Mouse (Mus musculus) urinary bladder, postnatal 10 days (tissue): ENCODE results near the gene Homer3.

Experiments
- DNase-seq: peaks from one replicate; pipeline ENCODE4 v3.0.0; 2022; ENCODE audit warnings: low spot score

The Homer3 gene

DNA sequence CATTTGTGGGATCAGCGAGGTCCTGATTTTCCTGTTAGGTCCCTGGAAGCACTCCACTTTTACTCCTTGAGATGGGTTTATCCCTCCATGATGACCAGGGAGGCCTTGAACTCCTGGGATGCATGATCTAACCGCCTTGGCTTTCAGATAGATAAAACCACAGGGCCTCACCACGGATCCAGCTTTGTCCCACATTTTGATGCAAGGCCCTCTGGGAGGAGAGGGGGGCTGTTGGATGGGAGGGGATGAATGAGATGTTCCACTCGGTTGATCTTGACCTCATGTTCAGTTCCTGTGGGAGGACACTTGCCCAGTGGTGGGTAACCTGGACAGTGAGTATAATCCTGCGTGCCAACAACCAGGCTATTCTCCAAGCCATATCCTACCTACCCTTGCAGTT, 1.8 kb downstream of the Homer3 start:
- no peak for DNase-seq

DNA sequence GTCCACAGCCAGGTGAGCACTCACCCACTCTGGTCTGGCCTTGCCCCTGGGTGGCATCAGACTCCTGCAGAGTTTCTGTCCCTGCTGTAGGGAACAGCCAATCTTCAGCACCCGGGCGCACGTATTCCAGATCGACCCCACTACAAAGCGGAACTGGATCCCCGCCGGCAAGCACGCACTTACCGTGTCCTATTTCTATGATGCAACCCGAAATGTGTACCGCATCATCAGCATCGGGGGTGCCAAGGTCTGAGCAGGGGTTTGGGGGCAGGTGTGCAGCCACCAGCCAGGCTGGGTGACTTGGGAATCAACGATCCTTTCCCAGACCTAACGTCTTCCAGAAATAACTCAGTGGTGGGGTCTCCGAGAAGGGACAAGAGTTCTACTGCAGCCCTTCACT, 2.7 kb downstream of the Homer3 start:
- no peak for DNase-seq

DNA sequence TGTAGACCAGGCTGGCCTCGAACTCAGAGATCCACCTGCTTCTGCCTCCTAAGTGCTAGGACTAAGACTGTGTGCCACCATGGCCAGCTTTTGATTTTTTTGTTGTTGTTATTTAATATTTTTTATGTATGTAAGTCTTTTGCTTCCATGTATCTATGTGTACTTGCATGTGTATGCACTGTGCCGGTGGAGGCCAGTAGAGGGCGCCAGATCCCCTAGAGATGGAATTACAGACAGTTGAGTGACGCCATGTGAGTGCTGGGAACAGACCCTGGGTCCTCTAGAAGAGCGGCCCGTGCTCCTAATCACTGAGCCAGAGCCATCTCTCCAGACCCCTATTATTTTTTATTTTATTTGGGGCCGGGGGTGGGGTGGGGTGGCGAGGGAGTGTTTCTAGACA, 4.1 kb downstream of the Homer3 start:
- DNase-seq: no peak

DNA sequence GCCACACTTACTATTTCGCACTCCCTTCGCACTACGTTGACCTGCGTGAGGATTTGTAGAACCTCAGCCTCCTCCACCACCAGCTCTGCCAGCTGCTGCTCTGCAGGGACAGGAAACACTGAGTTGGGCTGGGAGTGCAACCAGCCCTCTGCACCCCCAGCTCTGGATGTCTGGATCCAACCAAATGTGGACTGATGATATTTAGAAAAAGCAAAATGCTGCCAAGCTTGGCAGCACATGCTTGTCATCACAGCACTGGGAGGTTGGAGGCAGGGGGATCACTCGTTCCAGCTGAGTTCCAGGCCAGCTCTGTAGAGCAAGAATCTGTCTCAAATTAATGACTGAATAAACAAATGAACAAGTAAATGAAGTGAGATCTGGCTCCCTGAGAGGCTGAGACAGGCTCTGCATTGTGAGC, 11.4 kb downstream of the Homer3 start:
- no peak for DNase-seq

DNA sequence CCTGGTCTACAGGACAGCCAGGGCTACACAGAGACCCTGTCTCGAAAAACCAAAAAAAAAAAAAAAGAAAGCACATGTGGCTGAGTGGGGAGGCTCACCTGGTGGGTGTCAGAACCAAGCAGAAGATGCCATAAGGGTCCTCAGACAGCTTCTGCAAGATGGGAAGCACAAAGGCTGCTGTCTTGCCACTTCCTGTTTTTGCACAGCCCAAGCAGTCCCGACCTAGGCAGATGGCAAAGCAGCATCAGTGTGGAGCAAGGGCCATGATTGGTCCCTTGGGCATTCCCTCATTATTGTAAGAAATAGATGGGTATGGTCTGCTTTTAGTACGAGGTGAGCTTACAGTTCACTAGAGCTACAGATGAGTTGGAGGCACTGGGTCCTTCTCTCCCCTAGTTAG, 18.3 kb downstream of the Homer3 start:
- DNase-seq: no peak

DNA sequence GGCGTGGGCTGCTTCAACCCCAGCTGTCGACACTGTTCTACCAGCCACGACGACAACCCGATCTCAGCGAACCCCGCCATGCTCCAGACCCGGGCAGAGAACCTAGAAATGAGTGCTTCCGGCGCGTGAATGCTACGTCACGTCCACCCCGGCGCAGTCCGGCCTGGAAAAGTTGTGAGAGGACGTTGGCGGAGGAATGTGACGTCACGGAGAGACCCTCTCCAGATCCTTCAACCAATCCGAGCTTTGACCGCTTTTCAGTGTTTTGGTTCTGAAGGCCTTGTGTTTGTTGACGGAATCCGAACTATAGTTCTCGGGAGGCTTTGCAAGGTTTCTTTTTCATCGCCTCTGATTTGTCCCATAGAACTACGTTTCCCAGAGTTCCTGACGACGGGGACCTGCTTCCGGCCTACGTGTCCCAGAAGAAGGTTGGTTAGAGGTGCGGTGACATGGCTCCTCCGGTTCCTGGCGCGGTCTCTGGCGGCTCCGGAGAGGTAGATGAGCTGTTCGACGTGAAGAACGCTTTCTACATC, 19.8 kb downstream of the Homer3 start, which contains the start of the genes Ddx49 and Cope:
Gene Ddx49, minus strand, starts transcription at position 132 of the 533 bp plus-strand sequence.
Gene Cope, plus strand, starts transcription at position 161 of the 533 bp plus-strand sequence.
- DNase-seq: peak; percentile 84

DNA sequence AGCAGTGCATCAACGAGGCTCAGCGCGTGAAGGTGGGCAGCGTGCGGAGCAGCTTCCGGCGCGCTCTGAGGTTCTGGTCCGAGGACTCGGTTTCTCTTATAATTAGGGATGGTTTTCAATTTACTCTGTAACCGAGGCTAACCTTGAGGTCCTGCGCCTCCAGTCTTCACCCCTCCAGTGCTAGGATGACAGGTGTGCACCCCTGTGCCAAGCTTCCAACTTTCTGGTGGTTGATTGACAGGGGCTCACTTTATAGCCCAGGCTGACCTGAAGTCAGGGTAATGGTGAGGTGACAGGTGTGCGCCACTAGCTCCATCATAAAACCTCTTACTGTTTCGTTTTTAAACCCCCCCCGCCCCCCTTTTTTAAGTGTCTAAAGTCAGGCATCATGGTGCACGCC, 20.3 kb downstream of the Homer3 start:
- DNase-seq: no peak

DNA sequence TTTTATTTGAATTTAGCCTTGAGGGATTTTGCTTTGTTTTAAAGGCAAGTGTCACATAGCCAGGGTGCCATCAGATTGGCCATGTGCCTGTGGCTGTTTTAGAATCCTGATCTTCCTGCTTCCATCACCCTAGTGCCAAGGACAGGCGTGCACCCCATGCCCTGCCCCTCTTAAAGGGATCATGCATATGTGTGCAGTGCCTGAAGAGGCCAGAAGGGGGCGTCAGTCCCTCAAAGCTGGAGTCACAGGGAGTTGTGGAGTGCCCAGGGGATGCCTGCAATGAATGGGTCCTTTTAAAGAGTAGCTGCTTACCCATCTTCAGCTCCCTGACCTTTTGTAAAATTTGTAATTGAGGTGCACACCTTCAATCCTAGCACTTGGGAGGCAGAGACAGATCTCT, 26.7 kb downstream of the Homer3 start:
- no peak for DNase-seq

DNA sequence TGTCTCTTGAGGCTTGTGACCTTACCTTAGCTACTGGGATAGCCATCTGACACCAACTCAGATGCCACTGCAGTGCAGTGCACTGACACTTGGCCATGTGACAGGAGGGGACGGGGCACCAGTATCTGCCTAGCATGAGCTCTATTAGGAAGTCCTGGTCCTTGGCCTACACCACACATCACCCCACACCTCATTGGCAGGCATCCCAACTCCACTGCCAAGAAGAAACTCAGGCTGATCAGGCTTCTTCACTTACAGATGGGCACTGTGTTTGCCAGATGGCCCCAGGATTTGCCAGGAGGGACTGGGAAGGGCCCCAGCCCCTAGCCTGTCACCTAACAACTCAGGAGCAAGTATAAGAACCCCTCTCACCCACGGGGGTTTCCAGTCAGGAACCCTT, 30.8 kb downstream of the Homer3 start:
- DNase-seq: no peak

DNA sequence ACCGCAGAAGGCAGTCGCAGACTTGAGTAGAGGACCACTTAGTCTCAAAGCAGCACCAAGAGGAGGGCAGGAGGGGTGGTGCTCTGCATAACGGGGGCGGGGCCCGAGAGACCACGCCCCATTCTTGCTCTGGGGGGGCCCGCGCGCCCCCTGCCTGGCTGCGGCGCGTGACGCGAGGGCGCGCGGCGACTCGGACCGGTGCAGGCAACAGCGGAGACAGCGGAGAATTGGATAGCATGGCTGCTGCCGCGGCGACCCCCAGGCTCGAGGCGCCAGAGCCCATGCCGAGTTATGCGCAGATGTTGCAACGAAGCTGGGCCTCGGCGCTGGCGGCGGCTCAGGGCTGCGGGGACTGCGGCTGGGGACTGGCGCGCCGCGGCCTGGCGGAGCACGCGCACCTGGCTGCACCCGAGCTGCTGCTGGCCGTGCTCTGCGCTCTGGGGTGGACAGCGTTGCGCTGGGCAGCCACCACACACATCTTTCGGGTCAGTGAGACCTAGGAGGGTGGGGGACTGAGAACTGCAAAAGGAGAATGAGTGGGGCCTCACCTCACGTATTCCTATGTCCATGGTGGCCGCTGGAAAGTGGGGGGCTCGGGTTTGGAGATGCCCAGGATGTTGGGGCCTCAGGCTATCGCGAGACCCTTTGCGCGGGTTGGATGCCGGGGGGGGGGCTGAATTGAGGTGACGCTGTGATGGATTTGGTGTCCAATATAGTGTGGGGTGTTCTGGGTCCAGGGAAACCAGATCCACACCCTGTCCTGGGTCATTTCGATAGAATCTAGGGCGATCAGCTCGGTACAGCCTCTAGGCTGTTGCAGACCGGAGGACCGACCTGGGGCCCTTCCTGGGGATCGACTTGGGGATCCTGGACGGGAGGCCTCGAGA, 33.2 kb downstream of the Homer3 start, which contains the start of gene Cers1:
Gene Cers1, plus strand, starts transcription at position 152 of the 887 bp plus-strand sequence.
- no peak for DNase-seq

DNA sequence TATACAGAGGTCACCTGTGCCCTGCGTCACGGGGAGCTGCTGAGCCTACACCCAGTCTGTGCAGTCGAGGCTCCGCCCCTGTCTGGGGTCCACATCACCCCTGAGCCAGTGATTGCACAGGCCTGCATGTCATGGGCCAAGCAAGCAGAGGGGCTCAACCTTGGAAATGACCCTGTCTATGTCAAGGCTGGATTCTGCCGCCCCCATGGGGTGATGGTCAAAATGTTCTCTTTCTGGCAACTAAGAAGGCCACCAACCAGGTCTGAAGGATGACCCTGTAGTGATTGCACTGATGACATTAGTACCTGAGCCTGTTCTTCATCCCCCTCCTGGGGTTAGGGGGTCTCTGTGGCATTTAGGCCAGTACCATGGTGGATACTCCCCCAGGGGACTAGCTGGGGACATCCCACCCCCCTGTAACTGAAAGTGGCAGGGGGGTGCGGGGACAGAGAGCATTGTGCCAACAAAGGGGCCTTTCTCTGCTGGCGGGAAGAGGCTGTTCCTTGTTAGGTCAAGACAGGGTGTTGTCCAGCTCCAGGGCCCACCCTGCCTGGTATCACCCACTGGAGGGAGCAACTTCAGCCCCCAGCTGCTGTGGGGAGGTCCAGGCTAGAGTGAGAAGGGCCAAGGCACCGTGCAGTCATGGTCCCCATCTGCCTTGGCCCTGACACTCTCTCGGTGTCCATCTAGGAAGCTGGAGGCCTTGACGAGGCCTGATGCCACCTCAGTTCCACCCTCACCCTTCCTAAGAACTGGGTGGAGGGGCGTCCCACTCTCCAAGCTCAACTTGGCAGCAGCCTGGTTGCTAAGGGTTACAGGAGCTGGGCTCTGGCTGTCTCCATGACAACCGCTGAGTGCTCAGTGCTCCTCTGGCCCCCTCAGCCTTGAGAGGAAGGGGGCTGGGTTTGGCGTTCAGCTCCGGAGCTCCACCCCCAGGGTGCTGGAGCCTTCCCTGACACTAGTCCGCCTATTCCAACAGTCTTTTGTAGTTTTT, 34.2 kb downstream of the Homer3 start:
- DNase-seq: no peak

DNA sequence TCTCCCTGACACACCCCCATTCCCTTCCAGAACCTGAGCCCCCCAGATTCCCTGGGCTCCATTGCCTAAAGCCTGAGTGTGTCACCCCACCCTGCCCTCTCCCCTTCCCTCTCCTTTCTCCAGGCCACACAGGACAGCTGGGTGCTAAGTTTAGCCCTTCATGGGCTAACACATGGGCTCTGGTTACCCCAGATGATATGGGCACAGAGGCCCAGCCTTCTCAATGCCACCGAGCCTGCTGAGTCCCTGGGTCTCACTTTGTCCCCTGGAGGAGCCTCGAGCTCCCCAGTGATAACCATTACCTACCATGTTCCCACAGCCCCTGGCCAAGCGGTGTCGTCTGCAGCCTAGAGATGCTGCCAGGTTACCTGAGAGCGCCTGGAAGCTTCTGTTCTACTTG, 35.2 kb downstream of the Homer3 start:
- DNase-seq: no peak

DNA sequence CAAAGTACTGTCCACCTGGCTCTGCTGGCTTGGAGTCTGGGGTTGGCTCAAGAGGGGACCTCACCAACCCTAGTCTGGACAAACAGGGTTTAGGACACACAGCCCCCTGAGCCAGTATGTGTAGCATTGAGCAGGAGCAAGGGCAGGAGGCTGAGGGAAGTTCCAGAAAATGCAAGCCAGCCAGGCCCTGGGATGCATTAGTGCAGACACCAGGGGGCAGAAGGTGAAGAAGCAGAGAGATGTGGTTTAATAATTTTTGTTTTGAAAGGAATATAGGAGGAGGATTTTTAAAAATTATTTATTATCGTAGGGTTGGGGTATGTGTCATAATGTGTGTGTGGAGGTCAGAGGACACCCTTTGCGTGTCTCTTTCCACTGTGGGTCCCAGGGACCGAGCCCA, 41.1 kb downstream of the Homer3 start:
- no peak for DNase-seq

DNA sequence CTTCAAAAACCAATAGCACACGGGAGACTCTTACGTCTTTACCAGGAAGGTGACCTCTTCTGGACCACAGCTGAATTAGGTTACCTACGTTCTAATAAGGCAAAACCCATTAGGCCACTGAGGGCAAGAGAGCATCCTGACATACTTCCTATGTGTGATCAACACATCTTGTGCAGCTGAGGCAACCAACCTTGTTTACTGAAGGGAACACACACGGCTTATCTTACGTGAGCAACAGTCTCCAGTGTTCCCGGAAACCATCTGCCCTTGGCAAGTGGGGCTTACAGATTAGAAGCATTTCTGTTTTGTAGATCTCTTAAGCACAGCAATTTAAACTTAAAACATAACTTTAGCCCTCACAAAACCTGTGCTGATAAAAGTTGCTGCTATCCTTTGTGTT, 44.9 kb downstream of the Homer3 start:
- no peak for DNase-seq

DNA sequence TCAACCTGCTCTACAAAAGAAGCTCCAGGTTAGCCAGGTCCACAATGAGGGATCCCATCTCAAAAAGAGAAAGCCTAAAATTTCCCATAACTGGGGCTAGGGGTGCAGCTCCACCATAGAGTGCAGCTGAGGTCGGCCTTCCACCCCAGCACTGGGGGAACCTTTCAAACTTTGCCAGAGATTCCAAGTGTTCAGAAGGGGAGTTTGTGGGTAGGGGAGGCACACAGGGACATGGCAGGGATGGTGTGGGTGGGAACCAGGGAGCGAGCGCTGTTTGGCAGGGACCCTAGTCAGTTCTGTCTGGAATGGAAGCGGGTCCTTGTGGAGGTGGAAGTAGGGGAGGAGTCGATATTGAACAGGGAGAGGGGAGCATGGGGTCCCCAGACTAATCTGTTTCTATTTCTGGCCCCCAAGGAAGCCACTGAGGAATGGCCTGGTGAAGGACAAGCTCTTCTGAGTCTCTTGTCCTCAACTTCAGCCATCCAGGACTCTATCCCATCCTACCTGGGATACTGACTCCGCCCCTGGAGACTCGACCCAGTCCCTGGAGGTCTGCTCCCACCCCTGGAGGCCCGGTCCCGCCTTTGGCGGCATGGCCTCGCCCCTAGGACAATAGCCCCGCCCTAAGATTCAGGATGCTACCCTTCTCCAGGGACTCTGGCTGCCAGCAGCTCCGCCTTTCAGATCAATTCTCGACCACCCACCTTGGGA, 46.7 kb downstream of the Homer3 start, which contains the start of gene Gdf1:
Gene Gdf1, plus strand, starts transcription at position 694 of the 711 bp plus-strand sequence.
- DNase-seq: no peak

DNA sequence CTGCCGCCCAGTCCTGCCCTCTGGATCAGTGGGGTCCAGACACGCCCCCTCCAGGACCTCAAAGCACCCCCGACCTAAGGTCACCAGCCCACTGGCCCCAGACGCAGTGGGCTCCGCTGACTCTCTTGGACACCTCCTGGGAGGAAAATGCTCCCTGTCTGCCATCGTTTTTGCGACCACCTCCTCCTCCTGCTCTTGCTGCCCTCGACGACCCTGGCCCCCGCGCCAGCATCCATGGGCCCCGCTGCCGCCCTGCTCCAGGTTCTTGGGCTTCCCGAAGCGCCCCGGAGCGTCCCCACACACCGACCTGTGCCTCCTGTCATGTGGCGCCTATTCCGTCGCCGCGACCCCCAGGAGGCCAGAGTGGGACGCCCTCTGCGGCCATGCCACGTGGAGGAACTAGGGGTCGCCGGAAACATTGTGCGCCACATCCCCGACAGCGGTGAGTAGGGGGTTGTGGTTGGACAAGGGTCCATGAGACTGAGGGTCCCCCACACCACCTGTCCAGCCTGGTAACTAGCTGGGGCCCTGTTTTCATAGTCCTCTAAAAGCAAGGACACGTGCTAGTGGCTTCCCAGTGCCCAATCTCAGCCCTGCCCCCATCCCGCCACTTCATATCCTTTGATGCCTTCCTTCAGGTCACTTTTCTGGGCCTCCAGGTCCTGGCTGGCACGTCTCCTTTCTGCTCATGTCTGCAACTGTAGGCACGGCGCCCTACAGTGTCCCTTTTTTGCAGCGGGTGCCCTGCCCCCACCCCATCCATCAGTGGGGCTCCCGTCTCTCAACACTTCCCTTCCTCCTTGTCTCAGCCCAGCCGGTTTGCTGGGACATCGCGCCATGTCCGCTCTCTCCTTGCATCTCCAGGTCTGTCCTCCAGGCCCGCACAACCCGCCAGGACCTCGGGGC, 47.5 kb downstream of the Homer3 start:
- no peak for DNase-seq

DNA sequence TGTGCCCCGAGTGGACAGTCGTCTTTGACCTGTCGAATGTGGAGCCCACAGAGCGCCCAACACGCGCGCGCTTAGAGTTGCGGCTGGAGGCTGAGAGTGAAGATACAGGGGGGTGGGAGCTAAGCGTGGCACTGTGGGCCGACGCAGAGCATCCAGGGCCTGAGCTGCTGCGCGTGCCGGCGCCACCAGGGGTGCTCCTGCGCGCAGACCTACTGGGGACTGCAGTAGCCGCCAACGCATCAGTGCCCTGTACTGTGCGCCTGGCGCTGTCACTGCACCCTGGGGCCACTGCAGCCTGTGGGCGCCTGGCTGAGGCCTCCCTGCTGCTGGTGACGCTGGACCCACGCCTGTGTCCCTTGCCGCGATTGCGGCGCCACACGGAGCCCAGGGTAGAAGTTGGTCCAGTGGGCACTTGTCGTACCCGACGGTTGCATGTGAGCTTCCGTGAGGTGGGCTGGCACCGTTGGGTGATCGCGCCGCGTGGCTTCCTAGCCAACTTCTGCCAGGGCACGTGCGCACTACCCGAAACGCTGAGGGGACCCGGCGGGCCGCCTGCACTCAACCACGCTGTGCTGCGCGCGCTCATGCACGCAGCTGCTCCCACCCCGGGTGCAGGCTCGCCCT, 48.2 kb downstream of the Homer3 start:
- DNase-seq: no peak

DNA sequence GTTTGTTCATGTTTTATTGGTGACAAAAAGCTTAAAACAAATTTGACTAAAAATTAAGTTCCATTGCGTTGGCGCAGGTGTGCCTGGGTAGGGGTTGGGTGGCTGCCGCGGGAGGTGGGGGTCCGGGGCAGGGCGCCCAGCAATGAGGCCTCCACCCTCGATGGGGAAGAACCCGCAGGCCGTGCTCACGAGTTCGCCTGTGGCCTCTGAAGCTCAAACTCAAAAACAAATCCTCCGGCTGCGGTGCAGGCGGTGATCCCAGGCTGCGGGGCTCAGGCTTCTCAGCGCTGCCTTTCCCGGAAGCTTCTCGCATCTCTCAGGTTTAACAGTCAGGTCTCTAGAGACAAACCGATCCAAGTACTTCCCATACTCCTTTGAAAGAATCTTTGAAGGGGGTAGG, 48.9 kb downstream of the Homer3 start:
- no peak for DNase-seq

DNA sequence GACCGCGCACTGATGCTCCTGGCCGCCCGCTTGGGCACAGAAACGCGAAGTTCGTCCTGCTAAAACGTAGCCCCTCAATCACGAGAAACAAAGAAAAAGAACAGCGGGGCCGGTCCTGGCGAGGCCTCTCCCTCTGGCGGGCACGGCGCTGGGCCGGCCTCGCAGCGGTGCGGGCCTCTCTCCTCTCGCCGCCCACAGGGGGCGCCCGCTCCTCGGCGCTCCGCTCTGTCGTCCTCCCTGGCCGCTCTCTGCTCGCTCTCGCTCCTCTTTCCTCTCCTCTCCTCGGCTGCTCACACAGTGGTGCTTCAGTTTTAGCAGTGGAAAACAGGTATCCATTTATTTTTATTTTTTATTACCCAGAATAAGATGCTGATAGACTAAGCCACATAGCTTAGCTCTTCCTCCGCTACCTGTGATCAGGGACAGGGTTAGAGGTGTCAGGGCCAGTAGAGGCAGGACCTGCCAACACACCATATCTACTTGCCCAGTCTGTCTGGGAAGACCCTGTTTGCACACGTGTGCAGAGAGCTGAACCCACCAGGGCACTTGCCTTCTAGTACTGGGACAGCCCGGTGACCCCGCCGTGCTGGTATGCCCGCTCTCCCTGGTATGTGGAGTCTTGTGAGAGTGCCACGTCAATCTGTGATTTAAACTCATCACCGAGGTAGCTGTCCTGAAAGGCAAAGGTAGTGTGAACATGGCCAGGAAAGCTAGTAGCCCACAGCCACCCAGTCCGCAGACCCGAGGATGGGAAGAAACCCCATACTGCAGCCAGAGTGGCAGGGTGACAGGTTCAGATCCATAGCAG, 49.6 kb downstream of the Homer3 start:
- DNase-seq: no peak
